Mouse (Mus musculus) 416B (cell line): ENCODE data around the gene Ehbp1l1.

ENCODE experiments used
- DNase-seq: peaks from one replicate; pipeline ENCODE4 v3.0.0; 2011; ENCODE audit warnings: low read depth

Gene Ehbp1l1

DNA sequence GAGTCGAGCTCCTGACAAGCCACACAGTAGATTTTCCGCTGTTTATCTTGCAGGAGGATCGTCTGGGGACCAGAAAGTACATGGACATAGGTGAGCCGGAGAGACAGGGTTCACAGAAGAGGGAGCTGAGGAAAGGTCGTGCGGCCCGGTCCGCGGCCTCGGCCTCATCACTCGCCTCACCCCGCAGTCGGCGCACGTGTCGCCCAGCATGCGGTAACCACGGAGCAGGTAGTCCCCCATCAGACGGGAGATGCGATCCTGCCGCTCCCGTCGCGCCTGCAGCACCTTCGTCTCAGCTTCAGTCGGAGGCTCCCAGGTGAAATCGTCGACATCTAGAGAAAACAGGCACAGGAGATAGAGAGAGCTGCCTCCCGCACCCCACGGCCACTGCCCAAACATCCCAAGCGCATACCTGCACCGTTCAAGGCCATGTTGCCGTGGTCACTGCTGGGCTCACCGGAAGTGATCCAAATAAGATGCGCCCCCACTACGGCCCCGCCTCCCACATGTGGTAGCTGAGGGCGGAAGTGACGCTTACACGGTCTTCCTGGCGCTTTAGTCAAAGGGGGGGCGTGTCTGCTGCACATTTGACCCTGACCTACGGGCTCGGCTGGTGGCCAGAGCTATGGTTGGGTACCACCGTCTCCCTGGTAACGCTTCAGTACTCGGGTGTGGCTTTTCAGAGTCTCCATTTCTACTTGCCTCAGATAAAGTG is 5.3 kb upstream of the Ehbp1l1 start:
- DNase-seq, result peak; percentile 98

DNA sequence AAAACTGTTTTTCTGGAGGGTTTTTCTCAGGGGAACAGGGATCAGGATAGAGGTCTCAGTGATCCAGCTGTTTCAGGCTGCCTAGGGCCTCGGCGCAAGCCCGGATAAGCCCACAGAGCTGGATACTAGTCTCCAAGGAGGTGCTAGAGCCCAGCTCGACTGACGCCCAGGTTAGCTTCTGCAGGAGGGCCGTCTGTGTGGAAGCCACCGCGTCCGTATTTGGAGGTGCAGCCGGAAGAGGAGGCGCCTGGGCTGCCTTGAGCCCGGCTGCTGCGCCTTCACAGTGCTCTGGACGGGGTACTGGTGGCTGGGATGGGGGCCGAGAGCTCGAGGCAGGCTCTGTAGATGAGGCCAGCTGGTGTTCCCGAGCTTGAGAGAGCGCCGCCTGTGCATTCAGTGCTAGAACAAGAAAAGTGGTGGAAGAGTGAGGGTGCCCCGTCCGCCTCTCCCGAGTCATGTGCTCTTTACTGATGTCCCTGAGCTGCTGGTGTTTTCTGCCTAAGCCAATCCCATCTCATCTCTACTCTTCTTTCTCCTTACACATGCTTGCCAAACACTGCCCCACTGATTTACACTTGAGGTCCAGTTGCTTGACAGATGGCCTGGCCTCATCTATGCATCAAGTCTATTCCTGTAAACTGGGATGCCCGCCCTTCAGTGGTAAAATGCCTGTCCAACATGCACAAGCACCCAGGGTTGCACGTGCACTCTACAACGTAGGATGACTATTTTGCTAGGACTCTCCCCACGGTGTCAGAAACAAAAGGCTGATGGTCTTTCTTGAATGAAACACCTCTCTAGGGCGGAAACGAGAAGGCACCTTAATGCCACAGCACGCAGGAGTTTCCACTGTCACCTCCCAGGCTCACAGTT is 4.4 kb upstream of the Ehbp1l1 start:
- no peak for DNase-seq

DNA sequence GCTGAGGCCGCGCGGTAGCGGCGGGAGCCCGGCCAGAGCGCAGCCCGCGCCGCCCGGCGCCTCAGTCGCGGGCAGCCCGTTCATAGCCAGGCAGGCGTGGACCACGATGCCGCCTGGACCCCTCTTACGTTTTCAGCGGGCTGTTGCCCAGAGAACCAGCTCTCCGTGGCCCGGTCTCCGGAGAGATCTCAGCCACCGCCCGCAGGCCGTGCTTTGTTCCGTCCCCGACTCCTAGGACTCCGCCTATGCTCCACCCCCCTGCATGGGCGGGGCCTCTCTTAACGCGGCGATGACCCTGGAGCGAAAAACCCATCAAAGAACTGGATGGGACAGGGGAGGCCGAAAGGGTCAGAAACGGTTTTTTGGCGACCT is 3.3 kb upstream of the Ehbp1l1 start, which contains the start of gene Fam89b:
Fam89b (minus strand) TSS at position 210 of the 372 bp plus-strand sequence.
- DNase-seq, result peak; percentile 82

DNA sequence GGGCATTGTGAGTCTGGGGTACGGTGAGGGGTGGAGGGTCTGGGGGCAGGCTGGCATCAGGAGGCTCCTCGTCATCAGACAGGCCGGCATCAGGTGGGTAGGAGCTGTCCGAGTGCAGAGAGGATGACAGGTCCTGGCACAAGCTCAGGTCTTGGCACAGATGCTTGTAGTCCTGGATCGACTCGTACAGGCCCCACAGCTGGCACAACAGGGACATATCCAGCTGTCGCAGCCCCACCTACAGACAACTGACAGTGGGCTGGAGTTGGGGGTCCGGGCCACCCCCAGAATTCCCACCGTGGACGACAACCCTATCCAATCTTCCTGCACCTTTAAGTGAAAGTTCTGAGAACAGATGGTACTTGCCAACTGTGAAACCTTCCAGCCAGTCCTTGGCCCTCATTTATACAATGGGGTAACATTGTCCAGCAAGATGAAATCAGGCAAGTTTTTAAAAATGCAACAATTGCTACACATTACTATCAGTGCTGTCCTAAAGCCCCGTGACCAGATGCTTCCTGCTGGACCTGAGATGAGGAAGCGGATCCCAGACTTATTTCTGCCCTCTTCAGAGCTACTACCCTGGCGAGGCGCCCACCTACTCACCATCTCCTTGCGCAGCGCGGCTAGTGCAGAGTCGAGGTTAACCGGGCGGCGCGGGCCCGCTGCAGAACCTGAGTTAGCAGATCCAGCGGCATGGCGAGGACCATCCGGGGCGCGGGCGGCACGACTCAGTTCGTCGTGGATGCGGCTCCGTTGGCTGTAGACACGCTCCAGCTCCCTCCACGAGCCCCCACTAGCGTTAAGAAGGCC is 2.7 kb upstream of the Ehbp1l1 start:
- peak; percentile 38 for DNase-seq

DNA sequence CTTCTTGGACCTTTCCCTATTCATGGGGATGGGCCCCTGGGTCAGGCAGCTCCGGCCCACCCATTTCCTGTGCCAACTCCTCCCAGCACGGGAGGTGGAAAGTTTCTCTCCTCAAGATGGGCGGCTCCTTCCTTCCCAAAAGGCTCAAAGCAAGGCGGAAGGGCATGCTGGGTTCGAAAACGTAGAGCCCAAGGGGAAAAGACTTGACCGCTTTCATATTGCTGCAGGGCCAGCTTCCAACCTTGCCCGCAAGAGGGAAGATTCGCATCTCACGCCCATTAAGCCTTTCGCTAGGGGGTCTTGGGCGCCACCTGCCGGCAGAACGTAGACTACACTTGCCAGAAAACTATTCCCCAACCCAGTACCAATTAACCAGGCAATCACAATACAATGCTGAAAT is 1.6 kb upstream of the Ehbp1l1 start:
- peak; percentile 91 for DNase-seq

DNA sequence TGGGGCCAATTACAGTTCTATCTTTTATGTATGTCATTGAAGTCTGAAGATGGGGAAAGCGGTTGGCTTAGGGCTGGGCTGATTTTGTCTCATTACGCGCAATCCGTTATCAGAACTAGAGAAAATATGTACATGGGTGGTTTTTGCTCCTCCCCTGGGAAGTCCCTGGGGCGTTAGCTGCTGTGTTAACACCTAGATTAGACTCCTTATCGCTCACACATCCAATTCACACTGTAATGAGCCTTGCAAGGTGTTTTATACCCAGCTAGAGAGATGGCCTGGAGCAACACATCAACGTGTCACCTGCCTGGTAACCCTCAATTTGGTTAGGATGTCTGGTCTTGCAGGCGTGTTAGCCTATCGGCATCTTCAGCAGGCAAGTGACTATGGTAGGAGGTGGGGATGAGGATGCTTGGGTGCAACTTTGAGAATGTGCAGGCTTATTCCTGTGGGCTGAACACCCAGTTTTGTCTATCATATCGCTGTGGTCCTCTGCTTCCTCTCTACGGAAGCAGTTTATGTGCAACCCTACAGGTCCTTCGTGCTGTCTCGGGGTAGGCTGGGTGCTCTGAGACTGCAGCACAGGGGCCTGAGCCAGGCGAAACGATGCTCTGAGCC is 953 bp upstream of the Ehbp1l1 start:
- peak; percentile 76 for DNase-seq

DNA sequence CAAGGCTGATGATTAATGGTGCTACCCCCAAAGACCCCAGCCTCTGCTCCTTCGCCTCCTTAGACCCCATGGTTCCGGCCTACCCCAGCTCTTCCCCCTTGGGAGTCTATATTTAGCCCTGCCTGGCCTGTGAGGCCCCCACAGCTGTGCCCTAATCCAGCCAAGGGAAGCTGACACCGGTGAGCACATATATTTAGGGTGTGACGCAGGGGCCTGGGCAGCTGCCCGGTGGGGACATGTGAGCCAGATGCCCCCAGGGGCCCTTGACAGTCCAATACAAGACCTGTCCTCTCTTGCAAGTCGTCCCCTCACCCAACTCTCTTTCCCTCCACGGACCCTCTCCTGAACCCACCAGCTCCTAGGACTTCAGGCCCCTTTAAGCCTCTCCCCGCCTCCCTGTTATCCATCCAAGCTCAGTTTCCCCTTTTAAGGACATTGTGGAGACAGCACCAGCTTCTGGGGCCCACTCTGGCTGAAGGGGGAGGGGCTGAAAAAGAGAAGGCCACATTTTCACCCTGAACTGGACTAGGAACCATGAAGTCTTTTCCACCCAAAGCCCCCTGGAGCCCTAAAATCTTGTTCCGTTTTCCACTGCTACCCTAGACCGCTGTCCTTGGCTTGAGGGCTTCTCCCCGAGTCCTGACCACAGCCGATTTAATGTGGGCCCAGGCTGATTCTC is 949 bp downstream of the Ehbp1l1 start:
- peak; percentile 68 for DNase-seq

DNA sequence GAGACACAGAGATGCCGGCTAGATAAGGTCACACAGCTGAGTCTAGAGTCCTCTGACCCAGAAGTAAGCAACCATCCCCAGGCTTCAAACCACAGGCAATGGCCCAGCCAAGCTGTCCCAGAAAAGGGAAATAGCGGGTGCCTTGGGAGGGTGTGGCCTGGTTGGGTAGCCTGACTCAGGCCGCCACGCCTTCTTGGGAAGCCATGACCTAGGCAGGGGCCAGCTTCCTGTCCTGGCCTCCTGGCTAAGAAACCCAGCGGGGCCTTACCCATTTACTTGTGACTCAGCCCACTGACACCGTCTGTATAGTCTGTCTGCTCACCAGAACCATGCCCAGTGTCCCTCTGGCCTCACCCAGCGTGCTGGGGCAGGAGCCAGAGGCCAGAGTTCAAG is 1.6 kb downstream of the Ehbp1l1 start:
- peak; percentile 99 for DNase-seq

DNA sequence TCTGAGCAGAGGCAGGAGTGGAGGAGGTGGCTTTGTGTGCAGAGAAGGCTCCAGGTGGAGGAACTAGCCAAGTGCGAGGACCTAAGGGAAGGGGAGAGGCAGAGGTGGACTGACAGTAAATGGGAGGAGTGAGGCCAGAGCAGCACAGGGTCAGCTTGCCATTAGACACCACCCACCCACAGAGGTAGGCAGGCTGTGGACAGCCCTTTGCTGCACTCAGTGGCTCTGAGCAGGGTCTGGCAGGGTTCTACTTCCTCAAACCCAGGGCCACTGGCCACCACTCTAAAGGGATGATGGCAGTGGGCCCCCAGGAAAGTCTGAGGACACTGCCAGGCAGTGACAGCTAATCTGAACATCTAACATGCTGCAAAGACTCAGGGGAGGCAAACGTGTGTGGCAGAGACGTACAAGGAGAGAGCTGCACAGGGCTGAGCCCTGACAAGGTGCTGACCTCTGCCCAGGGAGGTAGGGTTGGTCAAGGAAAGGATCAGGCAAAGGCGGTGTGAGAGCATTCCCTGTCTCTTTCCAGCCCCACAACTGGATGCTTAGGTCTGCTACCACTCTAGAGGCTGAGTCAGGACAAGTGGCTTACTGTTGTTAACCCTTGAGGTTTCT is 2.1 kb downstream of the Ehbp1l1 start:
- no peak for DNase-seq

DNA sequence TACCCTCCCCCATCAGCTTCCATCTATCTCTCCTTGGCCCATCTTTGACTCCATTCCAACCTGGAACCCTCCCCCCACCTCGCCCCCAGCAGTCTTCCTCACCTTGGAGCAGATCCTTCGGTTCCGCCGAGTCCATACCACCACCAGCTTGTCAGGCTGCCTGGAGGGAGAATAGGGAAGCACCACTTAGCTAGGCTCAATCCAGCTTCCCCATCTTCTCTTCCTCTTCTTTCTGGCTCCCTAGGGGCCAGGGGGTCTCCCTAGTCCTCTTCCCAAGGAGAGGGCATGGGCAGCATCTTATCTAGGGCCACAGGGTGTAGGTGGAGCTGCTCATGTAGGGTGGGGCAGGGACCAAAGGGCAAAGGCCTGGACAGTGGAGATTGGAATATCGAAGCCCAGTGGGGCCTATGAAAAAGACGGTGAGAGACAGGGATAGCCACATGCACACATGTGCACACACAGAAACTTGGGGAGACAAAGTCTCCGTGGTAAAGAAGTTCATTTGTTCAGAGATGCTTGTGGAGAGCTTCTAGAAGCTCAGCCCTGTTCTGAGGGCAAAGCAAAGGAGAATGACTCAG is 3.2 kb downstream of the Ehbp1l1 start:
- DNase-seq, result no peak

DNA sequence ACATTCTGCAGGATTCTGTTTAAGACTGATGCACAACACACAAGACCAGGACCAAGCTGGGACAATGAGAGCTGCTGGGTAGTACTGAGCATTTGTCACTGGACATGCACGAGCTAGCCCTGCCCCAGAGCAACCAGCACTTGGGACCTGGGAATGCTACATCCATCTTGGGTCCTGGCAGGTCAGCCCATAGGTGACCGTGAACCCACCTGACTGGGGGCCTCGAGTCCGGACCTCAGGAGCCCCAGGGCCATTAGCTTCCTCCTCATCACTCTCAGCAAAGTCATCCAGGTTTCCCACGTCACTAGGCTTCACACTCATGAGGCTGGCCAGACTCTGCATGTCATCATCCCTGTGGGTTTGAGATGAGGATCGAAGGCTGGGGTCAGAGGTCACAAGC is 4.9 kb downstream of the Ehbp1l1 start:
- DNase-seq, result no peak

DNA sequence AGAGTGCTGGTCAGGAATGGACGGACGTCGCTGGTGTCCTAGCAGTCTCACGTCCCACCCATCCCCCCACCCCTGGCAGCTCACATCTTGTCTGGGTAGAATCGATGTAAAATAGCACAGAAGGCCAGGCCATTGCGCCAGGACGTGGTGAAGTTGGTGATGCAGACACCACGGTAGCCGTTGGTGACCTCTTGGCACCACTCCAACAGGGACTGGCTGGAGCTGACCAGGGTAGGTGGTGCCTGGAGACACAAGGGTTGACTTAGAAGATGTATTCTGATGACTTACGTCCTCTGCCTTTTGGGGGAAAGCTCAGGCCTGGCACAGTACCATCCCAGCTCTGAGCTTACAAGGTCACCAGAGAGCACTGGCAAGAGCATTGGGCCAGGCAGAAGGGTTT is 9.2 kb downstream of the Ehbp1l1 start:
- DNase-seq, result peak; percentile 64

DNA sequence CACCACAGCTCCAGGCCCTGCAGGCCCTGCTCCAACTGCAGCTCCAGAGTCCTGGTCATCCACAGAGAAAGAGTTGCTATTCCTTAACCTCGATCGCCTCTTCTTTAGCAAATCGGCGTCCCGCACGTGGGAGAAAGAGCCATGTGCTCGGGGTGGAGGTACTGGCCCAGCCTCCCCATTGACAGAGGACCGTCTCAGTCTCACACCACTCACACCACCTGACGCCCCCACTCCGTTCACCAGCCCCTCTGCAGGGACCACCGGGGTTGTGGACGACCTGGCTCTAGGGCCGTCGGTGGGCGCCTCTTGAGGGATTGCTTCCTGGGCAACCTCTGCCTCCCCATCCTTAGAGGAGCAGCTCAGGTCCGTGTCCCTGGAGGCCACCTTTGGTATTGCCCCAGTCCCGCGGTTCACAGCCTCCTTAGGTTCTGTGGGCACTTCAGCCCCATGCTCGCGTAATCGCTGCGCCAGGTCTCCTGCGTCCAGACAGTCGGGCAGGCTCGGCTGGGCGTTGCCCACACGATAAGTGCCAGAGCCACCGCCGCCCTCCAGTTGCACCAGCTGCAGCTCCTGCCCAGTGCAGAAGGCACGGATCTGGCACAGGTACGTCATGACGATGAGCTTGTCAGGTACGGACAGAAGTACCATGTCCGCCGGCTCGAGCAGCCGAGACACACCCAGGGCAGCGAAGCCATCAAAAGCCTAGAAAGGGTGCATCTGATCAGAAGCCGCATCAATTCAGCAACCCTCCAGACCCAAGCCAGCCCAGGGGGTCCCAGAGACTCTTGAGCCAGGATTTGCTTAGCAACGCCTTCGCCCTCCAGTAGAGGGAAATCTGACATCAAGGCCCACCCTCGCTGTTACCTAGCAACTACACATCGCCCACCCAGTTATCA is 10.1 kb downstream of the Ehbp1l1 start:
- DNase-seq, result no peak

DNA sequence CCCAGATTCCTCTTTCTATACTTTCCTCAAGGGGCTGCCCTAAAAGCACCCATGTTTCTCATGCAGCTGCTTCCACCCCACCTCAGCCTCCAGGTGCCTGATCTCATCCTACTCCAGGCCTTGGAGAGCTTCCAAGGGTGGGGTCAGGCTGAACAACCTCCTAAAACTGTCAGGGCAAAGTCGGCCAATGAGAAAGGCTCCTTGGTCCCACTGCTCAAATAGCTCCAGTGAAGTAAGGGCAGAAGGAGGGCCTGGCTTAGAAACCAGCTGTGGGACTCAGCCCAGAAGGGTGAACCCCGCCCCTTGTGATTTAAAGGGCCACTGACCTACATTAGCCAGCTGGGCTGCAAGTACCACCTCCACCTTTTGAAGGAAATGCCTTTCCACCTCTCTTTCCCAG is 12.4 kb downstream of the Ehbp1l1 start:
- peak; percentile 67 for DNase-seq

DNA sequence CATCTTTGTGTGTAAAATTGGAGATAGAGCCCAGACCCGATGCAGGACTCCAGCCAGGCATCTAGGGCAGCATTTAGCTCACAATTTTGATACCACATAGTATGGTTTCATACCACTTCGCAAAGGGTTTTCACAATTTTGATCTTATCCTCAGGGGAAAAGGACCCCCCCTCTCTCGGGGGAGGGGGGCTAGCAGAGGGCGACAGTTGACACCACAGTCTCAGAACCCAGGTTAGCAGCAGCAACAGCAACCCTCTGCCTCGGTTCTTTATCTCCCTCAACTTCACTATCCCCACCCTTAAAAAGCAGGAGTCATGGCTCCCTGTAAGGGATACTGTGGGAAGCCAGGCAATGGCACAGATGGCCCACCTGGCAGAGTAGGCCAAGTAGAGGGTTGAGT is 12.9 kb downstream of the Ehbp1l1 start:
- DNase-seq, result no peak

DNA sequence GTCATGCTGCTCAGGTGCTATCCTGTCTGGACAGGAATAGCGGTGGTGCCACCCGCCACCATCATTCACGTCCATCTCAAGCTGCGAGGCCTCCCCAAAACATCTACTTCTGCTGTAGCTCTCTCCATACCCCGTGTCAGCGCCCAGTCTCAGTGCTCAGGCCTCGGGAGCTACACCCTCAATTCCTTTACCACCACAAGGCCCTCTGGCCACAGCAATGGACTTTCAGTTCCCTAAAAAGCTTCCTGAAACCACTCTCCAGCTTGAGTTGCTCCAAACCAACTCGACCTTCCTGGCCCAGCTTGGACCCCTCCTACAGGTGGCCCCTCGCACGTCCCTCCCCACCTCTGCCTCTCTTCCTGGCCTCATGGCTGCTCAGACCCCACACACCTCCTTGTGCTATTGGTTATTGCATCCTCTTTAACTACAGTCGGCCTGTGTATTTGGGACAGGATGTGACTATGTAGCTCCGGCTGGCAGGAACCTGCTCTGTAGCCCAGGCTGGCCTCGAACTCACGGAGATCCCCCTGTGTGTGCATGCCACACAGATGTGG is 14.1 kb downstream of the Ehbp1l1 start:
- no peak for DNase-seq

DNA sequence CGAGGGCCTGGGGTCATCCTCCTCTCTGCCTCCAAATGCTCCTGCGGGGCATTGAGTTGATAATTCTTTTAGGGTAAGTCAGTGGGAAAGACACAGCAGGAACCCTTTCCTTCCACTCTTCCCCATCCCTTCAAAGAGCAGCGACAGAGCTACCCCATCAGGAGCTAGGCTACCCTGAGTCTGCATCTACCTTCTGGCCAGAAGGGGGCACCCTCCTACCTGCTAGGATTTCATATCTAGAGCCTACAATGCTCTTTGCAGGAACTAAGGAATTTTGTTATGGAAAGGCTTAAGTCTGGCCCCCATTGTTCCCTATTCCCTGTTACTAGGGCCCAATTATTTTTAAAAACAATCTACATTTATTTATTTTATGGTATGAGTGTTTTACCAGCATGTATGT is 14.9 kb downstream of the Ehbp1l1 start:
- peak; percentile 63 for DNase-seq

DNA sequence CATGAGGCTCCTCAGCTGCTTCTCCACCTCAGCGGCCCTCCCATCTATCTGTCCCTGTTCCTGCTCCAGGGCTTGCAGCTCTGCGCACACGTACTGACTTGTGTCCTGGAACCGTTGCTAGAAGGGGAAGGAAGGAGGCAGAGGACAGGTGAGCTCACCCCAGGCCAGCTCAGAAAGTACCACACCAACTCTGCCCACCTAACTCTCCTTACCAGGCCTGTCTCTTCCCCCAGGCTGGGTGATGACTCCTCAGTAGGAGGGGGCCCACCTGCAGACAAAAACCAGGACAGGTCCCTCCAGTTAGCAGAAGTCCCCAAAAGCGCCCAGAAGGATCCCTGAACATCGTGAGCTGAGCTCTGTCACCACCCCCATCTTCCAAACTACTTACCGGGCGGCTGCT is 15.5 kb downstream of the Ehbp1l1 start:
- DNase-seq, result no peak

DNA sequence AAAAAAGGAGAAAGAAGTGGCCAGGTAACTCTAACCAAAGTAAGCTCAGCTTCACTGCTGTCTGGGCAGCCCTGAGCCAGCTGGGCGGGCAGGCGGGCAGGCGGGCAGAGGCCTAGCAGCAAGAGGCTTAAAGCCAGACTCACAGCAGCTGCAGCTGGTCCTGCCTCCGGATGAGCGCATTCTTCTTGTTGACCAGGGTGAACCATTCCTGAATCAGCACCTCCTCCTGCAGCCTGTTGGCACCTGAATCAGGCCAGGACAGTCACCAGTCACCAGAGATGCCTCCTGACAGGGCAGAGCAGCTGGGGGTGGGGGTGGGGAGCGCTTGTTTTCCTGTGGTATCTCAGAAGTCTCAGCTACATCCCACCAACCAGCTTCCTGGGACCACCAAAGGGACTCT is 16.0 kb downstream of the Ehbp1l1 start:
- no peak for DNase-seq
